Mouse (Mus musculus) embryo, embryonic 10 days (tissue): ENCODE measurements around the gene Rad9a.

Experiments used
- DNase-seq: peaks from one replicate; pipeline ENCODE4 v3.0.0-alpha.2; 2015; ENCODE audit warnings: low spot score

Rad9a gene

GRCm38 (mm10) chr19:4146366-4147021, 55.0 kb downstream of the Rad9a start:
- DNase-seq, result no peak

- no peak for DNase-seq
Measured at GRCm38 (mm10) chr19:4145936-4146335, 55.5 kb downstream of the Rad9a start.
